Mouse (Mus musculus) liver, embryonic 16.5 days (tissue): ENCODE data around the gene Nt5dc3. TPM values are rescaled to one million over a fixed set of nuclear protein-coding genes. Genes with fewer than 3 reads are reported as not detected.

ENCODE experiments used
- ATAC-seq: fragments of 200-750 bp; cut with Nextera tagmentation; 2 replicates; pipeline ENCODE4 v1.8.0; 2017; ENCODE audit warnings: low read depth, mild to moderate bottlenecking, moderate number of reproducible peaks, moderate library complexity
- H3K27ac ChIP-seq: fragments of 300-500 bp; sonication (generic); 2 replicates; pipeline ENCODE4 v1.5.1; 2014; ENCODE audit warnings: mild to moderate bottlenecking, low read length
- H3K27me3 ChIP-seq: fragments of 300-500 bp; sonication (generic); 2 replicates; pipeline ENCODE4 v1.6.1; 2014; ENCODE audit warnings: low read depth, low read length, mixed read lengths; ENCODE audit not compliant: control insufficient read depth, insufficient read depth
- H3K36me3 ChIP-seq: fragments of 300-500 bp; sonication (generic); 2 replicates; pipeline ENCODE4 v1.6.1; 2014; ENCODE audit warnings: mild to moderate bottlenecking; ENCODE audit not compliant: control insufficient read depth, insufficient read depth
- H3K4me1 ChIP-seq: fragments of 300-500 bp; sonication (generic); 2 replicates; pipeline ENCODE4 v1.6.1; 2014; ENCODE audit warnings: low read depth, low read length, mixed read lengths; ENCODE audit not compliant: control insufficient read depth
- H3K4me2 ChIP-seq: fragments of 300-500 bp; sonication (generic); 2 replicates; pipeline ENCODE4 v1.6.1; 2014; ENCODE audit warnings: low read depth, low read length, mixed read lengths
- H3K4me3 ChIP-seq: fragments of 300-500 bp; sonication (generic); 2 replicates; pipeline ENCODE4 v1.5.1; 2014; ENCODE audit warnings: low read depth, mild to moderate bottlenecking, low read length
- H3K9ac ChIP-seq: fragments of 300-500 bp; sonication (generic); 2 replicates; pipeline ENCODE4 v1.6.1; 2014; ENCODE audit warnings: low read depth, low read length
- H3K9me3 ChIP-seq: fragments of 300-500 bp; sonication (generic); replicated peaks from 2 replicates; pipeline ENCODE4 v1.6.1; 2016; ENCODE audit warnings: low read length; ENCODE audit not compliant: control insufficient read depth
- WGBS: fragments of 180-500 bp; shearing (Covaris S2); extraction: QIAGEN DNeasy Blood & Tissue Kit; methylation state at CpG from one replicate; pipeline ENCODE4 v1.1.7; 2014; ENCODE audit not compliant: insufficient replicate concordance; 5-methylcytosine and 5-hydroxymethylcytosine counted together
- polyA plus RNA-seq: library from polyadenylated mRNA; unstranded; fragments of >200 nt; fragmentation: Nextera tagmentation; extraction: Ambion mirVana; gene quantifications from 2 replicates; pipeline ENCODE4 v1.2.1, GENCODE M21; 2015

The Nt5dc3 gene
- polyA plus RNA-seq, 1 experiment from 2014 or later = 0.25 TPM

DNA sequence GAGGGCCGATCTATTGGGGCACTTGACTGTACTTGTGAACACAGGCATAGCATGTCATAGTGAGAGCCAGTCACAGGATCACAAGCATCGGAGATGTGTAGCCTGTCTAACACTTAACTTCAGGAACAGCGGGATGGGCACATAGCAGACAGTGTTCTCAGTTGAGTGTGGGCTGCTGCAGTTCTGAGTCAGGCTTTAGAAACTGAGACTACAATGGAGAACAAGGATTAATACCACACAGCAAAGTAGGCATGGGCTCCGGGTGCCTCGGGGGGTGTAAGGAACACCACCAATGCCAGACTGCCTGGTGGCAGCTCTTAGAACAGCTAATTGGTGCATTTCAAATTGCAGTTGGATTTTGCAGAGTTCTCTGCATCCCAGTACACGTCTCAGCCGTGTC is 42.2 kb downstream of the Nt5dc3 start:
- Histone ChIP-seq H3K9ac (no peak overlapping the region), H3K4me3 (no peak overlapping the region), H3K27me3 (no peaks in the 10 kb centered on the region), H3K4me1 (no peaks in the 10 kb centered on the region), H3K27ac (no peak overlapping the region), H3K9me3 (no peaks in the 10 kb centered on the region), H3K36me3 (no peaks in the 10 kb centered on the region), H3K4me2 (no peak overlapping the region)
- WGBS = 75% methylated on average over 7 of the region's 7 CpGs
- ATAC-seq = no peak

- no peak for ATAC-seq
- H3K27me3 ChIP-seq = no peaks in the 10 kb centered on the region
- no peak overlapping the region for H3K9ac ChIP-seq
- no peaks in the 10 kb centered on the region for H3K36me3 ChIP-seq
- H3K4me3 ChIP-seq = no peak overlapping the region
- H3K9me3 ChIP-seq = no peaks in the 10 kb centered on the region
- WGBS = 82% methylated on average over 6 of the region's 6 CpGs
- H3K4me1 ChIP-seq = no peaks in the 10 kb centered on the region
- H3K27ac ChIP-seq = no peak overlapping the region
- no peak overlapping the region for H3K4me2 ChIP-seq
These were observed 45.3 kb downstream of the Nt5dc3 start for GRCm38 (mm10) chr10:86824093-86824492.

DNA sequence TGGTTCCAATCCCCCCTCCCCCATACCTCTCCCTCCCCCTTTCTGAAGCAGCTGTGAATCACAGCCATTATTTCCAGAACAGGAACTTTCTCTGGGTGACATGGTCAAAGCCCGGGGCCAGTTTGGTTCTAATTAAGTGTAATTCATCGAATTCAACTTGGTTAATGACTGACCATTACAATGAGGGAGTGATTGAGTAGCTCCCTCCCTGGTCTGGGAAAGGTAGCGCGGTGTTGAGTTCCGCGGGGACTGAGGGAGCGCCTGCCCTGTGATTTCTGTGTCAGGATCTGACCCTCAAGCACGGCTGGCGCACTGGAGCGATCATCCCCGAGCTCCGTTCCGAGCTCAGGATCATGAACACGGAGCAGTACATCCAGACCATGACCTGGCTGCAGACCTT is 46.1 kb downstream of the Nt5dc3 start:
- Histone ChIP-seq H3K4me1 (no peaks in the 10 kb centered on the region), H3K4me2 (no peak overlapping the region), H3K4me3 (no peak overlapping the region), H3K27ac (no peak overlapping the region), H3K9ac (no peak overlapping the region), H3K27me3 (no peaks in the 10 kb centered on the region), H3K36me3 (no peaks in the 10 kb centered on the region), H3K9me3 (no peaks in the 10 kb centered on the region)
- 81% methylated on average over 14 of the region's 14 CpGs for WGBS
- no peak for ATAC-seq

DNA sequence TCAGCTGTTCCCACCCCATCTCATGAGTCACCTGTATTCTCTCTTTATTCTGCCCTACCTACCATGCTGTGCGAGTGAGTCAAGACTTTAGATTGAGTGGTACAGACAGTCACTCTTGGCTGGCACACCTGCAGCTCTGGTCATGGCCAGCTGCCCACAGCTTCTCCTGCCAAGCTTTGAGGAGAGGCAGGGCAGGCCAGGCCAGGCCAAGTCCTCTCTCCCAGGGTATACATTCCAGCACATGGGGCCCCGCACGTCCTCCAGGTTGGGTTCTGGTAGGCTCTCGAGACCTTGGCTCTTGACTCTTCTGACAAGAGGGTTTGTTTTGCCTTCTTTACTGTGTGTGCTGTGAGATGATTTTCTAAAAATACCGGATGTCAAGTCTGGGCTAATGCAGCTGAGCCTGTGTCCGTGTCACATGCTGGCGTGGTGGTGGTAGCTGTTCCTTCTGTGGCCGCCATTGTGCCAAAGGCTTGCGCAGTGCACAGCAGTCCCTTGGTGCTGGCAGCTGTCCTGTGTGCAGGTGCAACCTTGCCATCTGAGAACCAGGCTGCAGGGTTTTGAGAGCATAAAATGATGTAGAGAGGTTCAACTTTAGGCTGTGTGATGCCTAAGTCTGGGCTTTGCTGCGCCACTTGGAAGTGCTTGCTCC is 47.2 kb downstream of the Nt5dc3 start:
- 77% methylated on average over 10 of the region's 10 CpGs for WGBS
- Histone ChIP-seq H3K27ac (no peak overlapping the region), H3K4me1 (no peaks in the 10 kb centered on the region), H3K4me2 (no peak overlapping the region), H3K36me3 (no peaks in the 10 kb centered on the region), H3K4me3 (no peak overlapping the region), H3K9ac (no peak overlapping the region), H3K27me3 (no peaks in the 10 kb centered on the region), H3K9me3 (no peaks in the 10 kb centered on the region)
- no peak for ATAC-seq

DNA sequence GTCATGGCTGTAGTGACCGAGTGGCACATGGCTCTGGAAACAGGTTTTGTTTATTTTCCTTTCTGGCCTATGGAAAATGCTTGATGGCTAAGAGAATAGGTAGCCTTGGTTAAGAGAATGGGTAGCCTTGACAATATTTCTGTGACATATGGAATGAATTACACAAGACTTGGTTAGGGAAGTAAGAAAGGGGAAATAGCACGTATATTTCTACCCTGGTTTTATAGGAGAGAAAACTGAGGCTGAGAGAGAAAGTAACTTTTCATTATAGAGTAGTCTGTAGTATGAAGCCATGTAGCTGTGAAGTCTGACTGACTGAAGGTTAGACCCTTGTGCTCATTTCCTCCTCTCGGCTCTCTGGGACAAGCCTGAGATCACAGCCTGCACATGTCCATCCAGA is 48.1 kb downstream of the Nt5dc3 start:
- no peak for ATAC-seq
- Histone ChIP-seq H3K9ac (no peak overlapping the region), H3K4me3 (no peak overlapping the region), H3K27ac (no peak overlapping the region), H3K4me1 (no peaks in the 10 kb centered on the region), H3K9me3 (no peaks in the 10 kb centered on the region), H3K4me2 (no peak overlapping the region), H3K36me3 (no peaks in the 10 kb centered on the region), H3K27me3 (no peaks in the 10 kb centered on the region)
- WGBS = 47% methylated on average over 3 of the region's 3 CpGs

- Histone ChIP-seq H3K4me3 (no peak overlapping the region), H3K36me3 (no peaks in the 10 kb centered on the region), H3K27me3 (no peaks in the 10 kb centered on the region), H3K4me1 (no peaks in the 10 kb centered on the region), H3K4me2 (no peak overlapping the region), H3K27ac (no peak overlapping the region), H3K9me3 (no peaks in the 10 kb centered on the region), H3K9ac (no peak overlapping the region)
- no peak for ATAC-seq
- WGBS = 73% methylated on average over 15 of the region's 15 CpGs
These were observed 49.7 kb downstream of the Nt5dc3 start for GRCm38 (mm10) chr10:86828221-86829135.

DNA sequence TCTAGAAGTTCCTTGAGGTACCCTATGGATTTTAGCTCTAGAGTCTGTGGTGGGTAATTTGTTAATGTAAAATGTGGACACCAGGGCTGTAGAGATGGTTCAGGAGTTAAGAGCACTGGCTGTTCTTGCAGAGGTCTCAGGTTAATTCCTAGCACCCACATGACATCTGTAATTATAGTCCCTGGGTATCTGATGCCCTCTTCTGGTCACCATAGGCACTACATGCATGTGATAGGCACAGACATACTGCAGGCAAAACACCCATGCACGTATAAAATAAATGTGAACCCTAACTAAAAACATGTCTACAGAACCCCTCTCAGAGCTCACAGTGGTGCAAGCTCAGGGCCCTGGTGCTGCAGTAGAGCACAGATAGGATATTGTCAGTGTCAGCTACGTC is 50.7 kb downstream of the Nt5dc3 start:
- 70% methylated on average over 2 of the region's 2 CpGs for WGBS
- Histone ChIP-seq H3K4me1 (no peaks in the 10 kb centered on the region), H3K36me3 (no peaks in the 10 kb centered on the region), H3K9me3 (no peaks in the 10 kb centered on the region), H3K27me3 (no peaks in the 10 kb centered on the region), H3K9ac (no peak overlapping the region), H3K27ac (no peak overlapping the region), H3K4me2 (no peak overlapping the region), H3K4me3 (no peak overlapping the region)
- ATAC-seq = no peak

DNA sequence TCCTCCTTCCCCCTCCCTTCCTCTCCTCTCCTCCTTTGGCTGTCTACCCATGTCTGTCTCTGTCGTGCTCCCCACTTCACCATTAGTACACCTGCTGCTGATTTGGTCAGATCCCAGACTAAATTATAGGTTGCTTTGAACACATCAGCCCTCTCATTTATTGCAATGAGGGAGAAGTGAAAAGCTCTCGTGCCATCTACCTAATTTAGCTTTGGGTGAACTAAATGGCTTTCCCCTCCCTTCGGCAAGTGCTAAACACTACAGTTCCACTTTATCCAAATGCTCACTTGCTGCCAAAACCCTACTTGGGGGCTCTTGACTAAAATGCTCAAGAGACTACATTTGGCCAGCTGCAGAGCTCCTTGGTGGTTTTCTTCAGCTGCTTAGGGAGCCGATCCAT is 58.0 kb downstream of the Nt5dc3 start:
- H3K4me3 ChIP-seq = no peak overlapping the region
- ATAC-seq = no peak
- 71% methylated on average over 4 of the region's 4 CpGs for whole genome bisulfite sequencing

DNA sequence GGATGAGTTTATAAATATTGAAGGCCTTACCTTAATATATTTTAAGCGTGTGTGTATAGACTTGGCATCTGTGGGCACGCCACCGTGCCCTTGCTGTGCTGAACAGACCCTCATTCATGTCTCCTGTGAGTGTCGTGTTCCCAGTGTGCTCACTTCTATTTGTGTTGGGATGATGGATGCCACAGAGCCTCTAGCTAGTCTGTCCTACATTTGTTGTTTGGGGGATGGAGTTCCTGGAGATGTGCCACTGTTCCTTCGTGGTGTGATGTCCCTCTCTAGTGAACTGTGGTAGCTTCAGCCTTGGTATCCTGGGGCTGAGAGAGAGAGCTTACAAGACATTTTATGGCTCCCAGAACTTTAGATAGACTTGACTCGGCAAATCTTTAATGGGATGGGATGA is 60.0 kb downstream of the Nt5dc3 start:
- no peaks in the 10 kb centered on the region for H3K4me1 ChIP-seq
- H3K36me3 ChIP-seq = no peaks in the 10 kb centered on the region
- H3K4me3 ChIP-seq = no peak overlapping the region
- no peak for ATAC-seq
- H3K9ac ChIP-seq = no peak overlapping the region
- no peaks in the 10 kb centered on the region for H3K9me3 ChIP-seq
- 73% methylated on average over 6 of the region's 6 CpGs for WGBS
- H3K4me2 ChIP-seq = no peak overlapping the region
- peaks cover 3% of the 10 kb centered on the region; the same call in 1 of the 2 replicates for H3K27me3 ChIP-seq
- no peak overlapping the region for H3K27ac ChIP-seq

More for the DNA sequence above, 58.0 kb downstream of the Nt5dc3 start:
- H3K27ac ChIP-seq = no peak overlapping the region
- peaks cover 3% of the 10 kb centered on the region; the same call in 1 of the 2 replicates for H3K27me3 ChIP-seq
- H3K9me3 ChIP-seq = no peaks in the 10 kb centered on the region
- no peaks in the 10 kb centered on the region for H3K4me1 ChIP-seq
- no peak overlapping the region for H3K9ac ChIP-seq
- no peaks in the 10 kb centered on the region for H3K36me3 ChIP-seq
- H3K4me2 ChIP-seq = no peak overlapping the region
